Mouse (Mus musculus) monocyte, adult 5-6 weeks (primary cell): Measurements from ENCODE around the gene B230118H07Rik. TPM values are rescaled to one million over a fixed set of nuclear protein-coding genes. Genes with fewer than 3 reads are reported as not detected.
"Not testable (repeated sequence)": the region's sequence is repeated elsewhere in the genome, so short reads cannot be mapped to it uniquely, and the experiment has no call there.

Experiments used
- ATAC-seq: fragments of 153-309, 156-312 bp; replicated peaks from 2 replicates; pipeline ENCODE4 v1.8.0; 2017; ENCODE audit warnings: mild to moderate bottlenecking; ENCODE audit not compliant: low TSS enrichment, insufficient number of reproducible peaks, severe bottlenecking, poor library complexity, low FRiP score
- total RNA-seq: library from RNA; stranded (forward); fragments of 200-1000, 200-491, 200-594 nt; gene quantifications from 3 replicates; pipeline ENCODE4 v1.2.3, GENCODE M21; 2017

B230118H07Rik gene
- total RNA-seq, 1 experiment from 2014 or later = 22.0 TPM

DNA sequence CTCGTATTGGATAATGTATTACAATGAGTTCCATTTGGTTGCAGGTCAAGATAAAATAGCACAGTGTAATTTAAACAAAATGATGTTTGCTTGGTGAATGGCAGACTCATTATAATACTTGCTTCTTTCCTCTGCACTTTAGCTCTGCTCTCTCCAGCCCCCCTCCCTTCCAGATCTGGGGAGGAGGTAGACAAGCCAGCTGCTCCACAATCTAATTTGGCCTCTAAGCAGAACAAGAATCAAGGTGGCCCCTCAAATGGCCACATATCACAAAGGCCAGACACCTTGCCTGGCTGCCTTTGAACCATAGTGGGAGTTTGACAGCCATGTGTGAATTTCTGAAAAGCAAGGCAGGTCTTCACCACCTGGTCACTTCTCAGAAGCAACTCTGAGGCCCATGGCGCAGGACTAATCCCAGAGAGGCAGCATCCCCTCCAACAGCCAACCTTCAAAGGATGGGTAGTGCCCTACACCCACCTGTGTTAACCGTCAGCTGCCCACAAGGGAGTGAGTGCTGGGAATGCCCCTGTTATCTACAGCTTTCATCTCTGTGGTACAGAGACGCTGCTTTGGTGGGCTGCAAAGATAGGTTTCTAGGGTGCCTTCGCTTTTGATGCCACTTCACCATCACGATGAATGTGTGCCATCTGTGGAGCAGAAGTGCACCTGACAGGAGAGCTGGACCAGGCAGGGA is 98.2 kb downstream of the B230118H07Rik start:
- no peak for ATAC-seq

DNA sequence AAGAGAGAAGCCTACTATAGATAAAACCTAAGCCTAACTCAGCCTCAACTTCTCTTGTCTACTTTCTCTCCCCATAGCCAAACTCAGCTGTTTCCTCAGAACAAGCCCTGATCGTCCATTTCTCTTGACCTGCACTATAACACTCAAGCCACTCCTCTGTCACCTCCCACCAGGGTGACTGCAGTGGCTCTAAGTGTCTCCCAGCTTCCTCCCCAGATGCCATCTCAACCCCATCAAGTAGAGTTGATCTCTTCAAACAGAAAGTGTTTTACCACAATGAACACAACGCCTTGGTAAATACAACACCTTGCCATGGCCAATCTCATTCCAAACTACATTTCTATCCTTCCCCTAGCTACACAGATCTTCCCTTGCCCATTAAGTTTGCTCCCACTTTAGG is 99.2 kb downstream of the B230118H07Rik start:
- no peak for ATAC-seq

DNA sequence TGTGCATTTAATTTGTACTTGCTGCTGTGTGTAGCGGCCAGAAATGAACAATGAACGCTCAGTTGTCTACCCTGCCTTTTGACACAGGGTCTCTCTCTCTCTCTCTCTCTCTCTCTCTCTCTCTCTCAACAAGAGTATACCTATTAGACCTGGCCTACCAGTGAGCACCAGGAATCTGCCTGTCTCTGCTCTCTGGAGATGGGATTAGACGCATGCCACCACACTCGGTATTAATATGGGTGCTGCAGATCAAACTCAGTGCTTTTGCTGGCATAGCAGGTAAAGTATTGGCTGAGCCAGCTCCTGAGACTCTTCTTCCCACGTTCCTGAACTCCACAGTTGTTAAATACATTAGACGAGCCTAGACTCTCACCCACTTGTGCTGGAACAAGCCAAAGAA is 100.5 kb downstream of the B230118H07Rik start:
- ATAC-seq = no peak

DNA sequence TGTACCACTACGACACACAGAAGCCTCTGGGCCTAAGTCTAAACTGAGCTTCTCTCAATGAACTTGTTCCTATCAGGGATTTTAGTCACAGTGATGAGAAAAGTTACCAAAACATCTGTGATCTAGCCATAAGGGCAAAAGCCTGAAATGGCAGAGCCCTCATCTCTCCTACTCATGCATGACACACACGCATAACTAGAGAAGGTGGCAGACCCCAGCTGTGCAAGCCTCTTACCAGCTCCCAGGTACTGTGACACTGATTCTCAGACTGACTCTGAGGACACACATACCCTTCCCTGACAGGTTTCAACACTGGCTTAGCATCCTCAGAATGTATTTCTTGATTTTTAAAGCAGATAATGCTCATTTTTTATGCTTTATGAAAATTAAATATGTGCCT is 103.7 kb downstream of the B230118H07Rik start:
- ATAC-seq = no peak

DNA sequence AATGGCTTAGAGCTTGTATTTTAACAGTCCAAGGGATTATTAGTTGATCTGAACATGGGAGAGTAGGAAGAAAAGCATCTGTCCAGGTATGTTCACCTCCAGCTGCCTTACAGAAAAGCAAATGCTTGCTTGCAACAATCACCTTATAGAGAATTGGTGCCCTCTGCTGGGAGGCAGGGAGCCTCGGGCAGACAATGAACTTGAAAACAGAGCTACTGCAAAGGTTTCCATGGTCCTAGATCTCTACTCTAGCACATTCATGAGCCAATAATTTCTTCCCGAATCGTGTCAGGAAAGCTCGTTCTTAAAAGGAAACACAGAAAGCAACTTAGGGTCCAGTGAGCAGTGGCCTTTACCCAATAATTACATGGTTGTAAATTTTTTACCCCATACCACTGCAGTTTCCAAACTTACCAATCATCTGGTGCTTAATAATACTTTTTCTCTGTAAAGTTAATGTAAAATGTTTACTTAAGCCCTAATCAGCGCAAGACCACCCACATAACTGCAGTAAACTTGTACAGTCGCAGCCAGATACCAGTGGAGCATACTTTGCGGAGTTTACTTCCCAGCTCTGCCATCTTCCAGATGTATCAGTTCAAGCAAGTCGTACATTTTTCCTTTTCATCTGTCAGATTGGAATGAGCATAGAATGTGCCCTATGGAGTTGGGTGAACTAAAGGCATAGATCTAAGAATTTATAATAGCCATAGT is 105.5 kb downstream of the B230118H07Rik start:
- no peak for ATAC-seq

DNA sequence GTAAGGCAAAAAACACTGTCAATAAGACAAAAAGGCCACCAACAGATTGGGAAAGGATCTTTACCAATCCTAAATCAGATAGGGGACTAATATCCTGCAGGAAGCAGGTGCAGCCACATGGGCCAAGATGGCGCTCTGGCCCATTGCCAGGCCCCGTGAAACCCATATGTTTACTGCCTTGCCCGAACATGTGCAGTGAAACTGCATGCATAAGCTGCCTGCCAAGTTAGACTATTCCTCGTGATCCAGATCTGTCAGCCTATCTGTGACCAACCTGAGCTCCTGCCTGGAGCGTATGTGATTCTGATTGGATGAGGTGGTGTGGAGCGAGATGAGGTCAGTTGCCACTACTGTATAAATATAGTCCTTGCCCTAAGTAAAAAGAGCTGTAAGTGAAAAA is 112.4 kb downstream of the B230118H07Rik start:
- not testable (repeated sequence) for ATAC-seq

DNA sequence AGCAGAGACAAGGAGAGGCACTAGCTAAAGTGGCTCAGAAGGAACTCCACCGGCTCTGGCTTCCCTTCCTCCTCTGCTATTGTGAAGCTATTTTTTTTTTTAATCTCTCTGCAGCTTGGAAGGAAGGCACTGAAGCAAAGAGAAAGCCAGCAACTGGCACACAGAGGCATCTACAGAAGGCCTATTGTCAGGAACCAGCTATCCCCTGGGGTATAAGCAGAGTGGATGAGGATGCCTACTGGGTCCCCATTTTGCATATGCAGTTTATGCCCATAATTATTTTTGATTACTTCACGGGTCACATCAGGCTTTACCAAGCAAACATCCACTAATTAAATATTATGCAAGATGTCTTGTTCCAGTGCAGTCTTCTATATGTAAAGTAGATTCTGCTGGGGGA is 115.6 kb downstream of the B230118H07Rik start:
- no peak for ATAC-seq

DNA sequence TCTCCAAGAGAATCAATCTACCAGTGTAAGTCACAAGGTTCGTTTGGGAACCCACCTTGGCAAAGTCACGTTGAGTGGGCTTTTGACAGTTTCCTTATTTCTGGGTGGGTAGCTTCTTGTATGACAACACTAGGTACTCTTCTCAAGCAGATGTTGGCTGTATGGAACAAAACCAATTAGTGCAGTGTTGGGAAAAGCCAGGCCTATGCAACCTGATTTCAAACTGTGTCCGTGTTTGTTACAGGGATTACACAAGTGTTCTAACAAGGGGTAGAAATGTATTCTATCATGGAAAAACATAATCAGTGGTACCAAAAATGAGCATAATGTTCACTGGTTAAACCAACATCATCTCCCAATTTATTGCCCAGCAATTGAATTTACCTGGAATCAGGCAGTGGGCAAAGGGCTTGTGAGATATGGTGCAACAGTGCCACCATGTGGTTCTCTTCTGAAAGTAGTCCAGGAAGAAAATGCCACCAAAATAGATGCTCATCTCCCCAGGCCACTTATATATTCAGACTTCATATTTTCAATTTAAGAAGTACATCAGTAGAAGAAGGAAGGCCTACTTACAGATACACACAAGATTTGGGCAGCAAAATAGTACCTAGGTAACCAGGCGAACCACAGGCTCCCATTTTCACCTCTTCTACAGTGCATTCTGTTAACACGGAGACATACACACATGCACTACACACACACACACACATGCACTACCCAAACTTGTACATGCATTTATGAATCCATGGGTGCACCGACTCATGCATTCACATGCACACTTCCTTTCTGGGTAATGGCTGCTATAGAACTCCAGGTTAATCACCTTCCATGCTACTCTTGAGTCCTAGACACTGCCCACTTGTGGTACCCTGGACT is 123.6 kb downstream of the B230118H07Rik start:
- ATAC-seq = no peak

DNA sequence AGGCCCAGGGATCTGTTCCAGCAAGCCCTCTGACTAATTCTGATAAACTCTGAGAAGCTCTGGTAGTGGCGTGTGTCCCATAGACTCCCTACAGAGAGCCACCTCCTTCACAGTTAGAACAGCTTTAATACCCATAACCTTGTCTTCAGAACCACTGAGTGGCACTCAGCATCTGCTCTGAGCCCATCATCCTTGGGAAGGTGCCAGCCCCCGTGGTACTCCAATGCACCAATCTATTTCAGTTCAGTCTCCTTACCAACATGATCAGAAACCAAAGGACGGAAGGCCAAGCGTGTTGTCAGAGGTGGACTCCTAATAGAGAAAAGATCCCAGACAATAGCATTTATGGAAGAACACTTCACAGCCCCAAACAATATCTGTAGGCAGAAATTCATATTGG is 124.2 kb downstream of the B230118H07Rik start:
- no peak for ATAC-seq

DNA sequence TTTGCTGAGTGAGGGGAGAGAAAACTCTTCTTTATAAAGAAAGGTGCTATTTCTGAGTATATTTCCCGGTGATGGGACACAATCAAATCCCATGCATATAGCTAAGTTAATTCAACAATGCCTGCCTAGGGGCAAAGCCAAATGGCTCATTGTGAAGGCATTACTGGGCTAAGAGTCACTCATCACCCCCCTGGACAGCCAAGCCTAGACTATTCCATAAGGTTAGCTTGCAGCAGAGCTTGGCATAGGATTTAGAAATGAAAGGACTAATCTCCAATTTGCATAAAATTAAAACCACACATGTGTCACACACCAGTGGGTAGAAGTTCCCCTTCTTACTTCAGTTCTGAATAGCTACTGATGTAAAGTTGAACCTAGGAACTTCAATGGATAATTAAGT is 128.8 kb downstream of the B230118H07Rik start:
- ATAC-seq = no peak

DNA sequence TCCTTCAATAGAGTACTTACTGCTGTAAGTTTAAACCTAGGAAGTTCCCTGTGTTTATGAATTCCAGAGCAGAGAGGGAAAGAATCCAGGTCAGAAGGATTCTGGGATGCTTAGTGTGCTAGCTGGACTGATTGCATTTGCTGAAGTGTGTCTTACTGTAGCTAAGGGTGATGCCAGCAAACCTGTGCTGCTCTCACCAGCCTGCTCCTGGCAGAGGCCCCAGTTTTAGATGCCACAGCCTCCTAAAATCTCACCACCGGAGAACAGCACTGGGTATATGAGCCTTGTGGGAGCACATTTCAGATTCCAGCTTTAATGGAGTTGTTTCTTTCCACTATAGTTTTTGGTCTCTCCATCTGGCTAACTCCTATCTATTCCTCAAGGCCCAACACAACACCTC is 129.4 kb downstream of the B230118H07Rik start:
- ATAC-seq = no peak

Other genes starting within 250 kb of the B230118H07Rik start
- gene Rag2, start 24.8 kb downstream of the B230118H07Rik start, total RNA-seq = not detected in 3 replicates
- gene Rag1, start within 50 bp of the B230118H07Rik start, total RNA-seq = 0.10 to 0.86 TPM (median 0.32 TPM) in 3 replicates
- gene Traf6, start 28.9 kb upstream of the B230118H07Rik start, total RNA-seq = 21.0 to 32.9 TPM (median 27.1 TPM) in 3 replicates
- gene Prr5l, start 233.5 kb upstream of the B230118H07Rik start, total RNA-seq = 41.2 to 46.3 TPM (median 41.9 TPM) in 3 replicates
- 21.2 to 53.4 TPM (median 31.4 TPM) in 3 replicates for gene Commd9, start 236.7 kb upstream of the B230118H07Rik start, total RNA-seq